Mouse (Mus musculus) liver, adult 2 months (tissue): ENCODE measurements at regions not wholly inside any gene's neighbourhood (a gene's known extent, or its start where the extent isn't known, plus 50 kb on each side); places are given as distances from the start of the nearest gene placed in this dataset.
A peak's percentile ranks its signal among the peaks of the same experiment; 100 is the strongest.

ENCODE experiments used
- DNase-seq: peaks from one replicate; pipeline ENCODE4 v3.0.0-alpha.2; 2011; ENCODE audit warnings: low read depth, low spot score; ENCODE audit errors: extremely low read depth
- H3K27ac ChIP-seq: fragments of 200-500 bp; replicated peaks from 2 replicates; pipeline ENCODE4 v1.5.1; 2012; ENCODE audit warnings: low read depth, mild to moderate bottlenecking, control low read depth, inconsistent platforms, low read length; ENCODE audit not compliant: insufficient read depth
- H3K27me3 ChIP-seq: fragments of 200-500 bp; 2 replicates; pipeline ENCODE4 v1.6.1; 2012; ENCODE audit warnings: mild to moderate bottlenecking, moderate library complexity, low read length, inconsistent platforms; ENCODE audit not compliant: control insufficient read depth, insufficient read depth
- H3K36me3 ChIP-seq: fragments of 200-500 bp; 2 replicates; pipeline ENCODE4 v1.6.1; 2012; ENCODE audit warnings: low read length, inconsistent platforms; ENCODE audit not compliant: control insufficient read depth, insufficient read depth
- H3K4me1 ChIP-seq: fragments of 200-500 bp; 2 replicates; pipeline ENCODE4 v1.6.1; 2011; ENCODE audit warnings: low read length; ENCODE audit not compliant: control insufficient read depth, insufficient read depth
- H3K4me3 ChIP-seq: fragments of 200-500 bp; 2 replicates; pipeline ENCODE4 v1.5.1; 2011; ENCODE audit warnings: low read depth, mild to moderate bottlenecking, control low read depth, low read length, moderate library complexity; ENCODE audit not compliant: insufficient read depth
- H3K79me2 ChIP-seq: fragments of 200-500 bp; 2 replicates; pipeline ENCODE4 v1.6.1; 2012; ENCODE audit warnings: inconsistent platforms, mild to moderate bottlenecking, low read length, moderate library complexity; ENCODE audit not compliant: control insufficient read depth, insufficient read depth
- H3K9ac ChIP-seq: fragments of 200-500 bp; 2 replicates; pipeline ENCODE4 v1.6.1; 2012; ENCODE audit warnings: low read depth, mild to moderate bottlenecking, control low read depth, inconsistent platforms, low read length
- CTCF ChIP-seq: fragments of 200-500 bp; IDR thresholded peaks from 2 replicates; pipeline ENCODE4 v1.5.1; 2011; ENCODE audit warnings: low read depth, low read length, control low read depth
- POLR2A ChIP-seq: fragments of 200-500 bp; IDR thresholded peaks from 2 replicates; pipeline ENCODE4 v1.6.1; 2011; ENCODE audit warnings: low read length, control low read depth; ENCODE audit not compliant: insufficient read depth; ENCODE audit errors: extremely low read depth
- WGBS: fragments of 180-500 bp; shearing (Covaris S2); methylation state at CpG from one replicate; pipeline ENCODE4 v1.1.7; 2018; 5-methylcytosine and 5-hydroxymethylcytosine counted together

DNA sequence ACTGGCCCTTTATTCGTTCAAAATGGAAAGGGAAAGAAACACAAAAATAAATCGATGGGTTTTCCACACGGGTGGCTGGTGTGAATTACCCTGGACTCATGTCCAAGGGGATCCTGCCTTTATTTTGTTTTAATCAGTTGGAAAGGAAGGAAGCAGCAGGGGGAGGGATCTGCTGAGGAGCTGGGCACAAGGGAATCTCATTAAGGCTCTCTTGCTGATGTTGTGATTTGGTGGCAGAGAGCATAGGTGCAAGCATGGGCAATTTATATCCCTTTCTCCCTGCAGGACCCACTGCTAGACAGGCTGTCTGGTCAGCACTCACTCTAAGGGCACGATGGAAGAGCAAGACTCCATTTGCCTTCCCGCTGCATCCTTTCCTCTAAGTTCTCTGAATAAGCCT is 469.2 kb downstream of the Epha7 start:
- TF ChIP-seq POLR2A (no peak), CTCF (no peak)

DNA sequence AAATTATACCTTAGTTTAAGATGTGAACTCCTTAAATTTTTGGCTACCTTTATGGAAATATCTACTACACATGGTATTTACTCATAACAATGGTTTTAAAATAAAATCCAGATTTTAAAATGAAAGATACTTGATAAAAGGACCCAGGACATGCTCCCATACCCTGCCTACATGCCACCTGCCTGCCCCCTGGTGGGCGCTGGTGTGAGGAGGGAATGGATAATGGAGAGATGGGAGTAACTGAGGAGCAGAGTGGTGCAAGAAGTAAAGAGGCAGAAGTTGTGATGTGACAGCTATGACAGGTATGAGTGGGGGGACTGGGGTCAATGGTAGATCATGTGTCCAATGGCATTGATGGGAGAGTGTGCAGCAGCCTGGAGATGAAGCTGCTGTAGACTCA is 488.4 kb downstream of the Epha7 start:
- no peak for DNase-seq
- 16% methylated on average over 1 of the region's 1 CpGs for WGBS
- no peak overlapping the region for H3K9ac ChIP-seq
- H3K36me3 ChIP-seq, result no peaks in the 10 kb centered on the region
- no peaks in the 10 kb centered on the region for H3K27me3 ChIP-seq
- H3K27ac ChIP-seq, result no peak overlapping the region
- H3K4me1 ChIP-seq, result no peaks in the 10 kb centered on the region
- H3K4me3 ChIP-seq, result no peak overlapping the region
- H3K79me2 ChIP-seq, result no peaks in the 10 kb centered on the region
- TF ChIP-seq CTCF, result peak; percentile 79
- no peak for TF ChIP-seq POLR2A

More for the DNA sequence above, 469.2 kb downstream of the Epha7 start:
- no peaks in the 10 kb centered on the region for H3K36me3 ChIP-seq
- WGBS, result 64% methylated on average over 5 of the region's 5 CpGs
- H3K27me3 ChIP-seq, result no peaks in the 10 kb centered on the region
- no peak overlapping the region for H3K4me3 ChIP-seq
- H3K79me2 ChIP-seq, result no peaks in the 10 kb centered on the region
- no peak overlapping the region for H3K9ac ChIP-seq
- no peaks in the 10 kb centered on the region for H3K4me1 ChIP-seq
- H3K27ac ChIP-seq, result no peak overlapping the region
- no peak for DNase-seq

DNA sequence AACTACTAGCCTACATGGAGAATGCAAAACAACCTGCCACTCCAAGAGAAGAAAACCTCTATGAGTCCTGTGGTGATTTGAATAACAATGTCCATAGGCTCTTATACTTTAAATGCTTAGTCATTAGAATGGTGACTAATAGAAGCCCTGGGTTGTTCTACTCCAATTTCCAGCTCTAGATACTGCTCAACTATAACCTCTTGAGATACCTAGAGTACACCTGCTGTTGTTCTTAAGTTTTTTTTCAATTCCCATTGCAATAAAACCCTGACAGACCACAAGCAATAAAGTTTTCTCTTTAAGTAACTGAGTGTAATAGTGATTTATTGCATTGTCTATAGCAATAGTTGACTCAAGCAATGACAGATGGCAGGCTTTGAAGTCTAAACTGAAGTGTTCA is 491.0 kb downstream of the Epha7 start:
- H3K36me3 ChIP-seq, result no peaks in the 10 kb centered on the region
- no peaks in the 10 kb centered on the region for H3K27me3 ChIP-seq
- no peak overlapping the region for H3K27ac ChIP-seq
- H3K9ac ChIP-seq, result no peak overlapping the region
- no peak overlapping the region for H3K4me3 ChIP-seq
- TF ChIP-seq CTCF (no peak), POLR2A (no peak)
- H3K79me2 ChIP-seq, result no peaks in the 10 kb centered on the region
- no peak for DNase-seq
- H3K4me1 ChIP-seq, result no peaks in the 10 kb centered on the region

DNA sequence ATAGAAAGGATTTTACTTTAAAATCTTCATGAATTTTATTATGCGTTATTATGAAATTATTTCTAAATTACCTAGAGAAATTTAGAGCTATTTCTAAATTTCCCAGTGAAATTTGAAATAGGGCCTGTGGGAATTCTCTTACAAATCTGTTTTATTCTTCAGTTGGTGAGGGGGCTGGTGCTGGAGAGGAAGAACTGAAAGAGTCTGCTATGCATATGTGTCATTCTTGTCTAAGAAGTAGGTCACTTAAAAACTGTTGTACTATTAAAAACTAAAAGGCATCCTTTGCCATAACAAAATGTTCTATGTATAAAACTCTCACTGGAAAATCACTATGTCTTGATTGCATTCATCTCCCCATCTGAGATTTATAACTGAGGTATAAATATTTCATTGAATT is 494.3 kb downstream of the Epha7 start:
- WGBS, result 97% methylated on average over 1 of the region's 1 CpGs
- no peak for TF ChIP-seq POLR2A
- TF ChIP-seq CTCF, result no peak
- no peak overlapping the region for H3K27ac ChIP-seq

DNA sequence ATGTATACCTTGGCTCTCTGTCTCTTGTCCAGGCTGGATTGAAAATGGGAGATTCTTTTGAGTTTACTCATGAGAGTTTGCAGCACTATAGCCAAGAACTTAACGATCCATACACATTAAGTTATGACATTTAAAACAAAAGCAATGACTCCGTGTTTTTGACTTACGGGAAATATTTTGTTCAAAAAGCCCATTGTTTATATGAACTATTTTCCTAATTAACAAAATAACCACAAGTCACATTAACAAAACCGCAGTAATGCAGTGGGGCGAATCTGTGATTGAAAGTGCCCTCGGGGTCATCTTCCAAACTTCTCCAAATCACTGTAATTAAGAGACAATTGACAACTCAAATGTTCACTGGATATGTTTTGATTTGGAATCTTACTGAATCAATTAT is 511.0 kb downstream of the Epha7 start:
- TF ChIP-seq CTCF, result no peak
- TF ChIP-seq POLR2A, result no peak
- no peaks in the 10 kb centered on the region for H3K36me3 ChIP-seq
- 88% methylated on average over 6 of the region's 6 CpGs for WGBS

More for the DNA sequence above, 494.3 kb downstream of the Epha7 start:
- Histone ChIP-seq H3K4me1 (no peaks in the 10 kb centered on the region), H3K36me3 (no peaks in the 10 kb centered on the region), H3K9ac (no peak overlapping the region), H3K4me3 (no peak overlapping the region), H3K27me3 (no peaks in the 10 kb centered on the region), H3K79me2 (no peaks in the 10 kb centered on the region)
- no peak for DNase-seq

DNA sequence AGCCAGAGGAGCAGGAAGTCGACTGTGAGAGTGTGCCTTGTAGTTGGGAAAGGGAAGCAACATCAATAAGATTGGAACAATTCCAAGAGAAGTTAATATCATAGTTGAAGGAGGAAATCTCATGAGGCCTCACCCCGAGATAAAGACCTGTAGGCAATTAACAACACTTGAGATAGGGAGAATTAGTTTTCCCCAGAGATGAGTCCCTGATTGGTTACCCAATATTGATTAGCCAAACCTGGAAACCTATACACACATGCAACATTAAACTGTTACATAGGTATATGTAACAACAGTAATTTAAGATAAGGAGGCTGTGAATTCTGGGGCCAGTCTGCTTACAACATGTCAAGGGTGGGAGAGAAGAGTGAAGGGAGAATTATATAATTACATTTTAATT is 516.2 kb downstream of the Epha7 start:
- no peak for DNase-seq
- Histone ChIP-seq H3K79me2 (no peaks in the 10 kb centered on the region), H3K36me3 (no peaks in the 10 kb centered on the region), H3K4me3 (no peak overlapping the region), H3K4me1 (no peaks in the 10 kb centered on the region), H3K27ac (no peak overlapping the region), H3K27me3 (no peaks in the 10 kb centered on the region), H3K9ac (no peak overlapping the region)
- 54% methylated on average over 2 of the region's 2 CpGs for WGBS
- no peak for TF ChIP-seq CTCF
- TF ChIP-seq POLR2A, result no peak

More for the DNA sequence above, 511.0 kb downstream of the Epha7 start:
- Histone ChIP-seq H3K4me1 (no peaks in the 10 kb centered on the region), H3K9ac (no peak overlapping the region), H3K4me3 (no peak overlapping the region), H3K27ac (no peak overlapping the region), H3K27me3 (no peaks in the 10 kb centered on the region), H3K79me2 (no peaks in the 10 kb centered on the region)
- DNase-seq, result no peak
